Mouse (Mus musculus) stomach, postnatal 0 days (tissue): Measurements from ENCODE around the gene Slc25a45. TPM values are rescaled to one million over a fixed set of nuclear protein-coding genes. Genes with fewer than 3 reads are reported as not detected.

ENCODE experiments used
- ATAC-seq: fragments of 200-750 bp; cut with Nextera tagmentation; 2 replicates; pipeline ENCODE4 v1.8.0; 2017; ENCODE audit not compliant: low FRiP score, low TSS enrichment
- DNase-seq: peaks from one replicate; pipeline ENCODE4 v3.0.0-alpha.2; 2016; ENCODE audit warnings: low spot score
- H3K27ac ChIP-seq: fragments of 300-500 bp; sonication (generic); replicated peaks from 2 replicates; pipeline ENCODE4 v1.5.1; 2014; ENCODE audit warnings: mild to moderate bottlenecking, control low read depth
- H3K27me3 ChIP-seq: fragments of 300-500 bp; sonication (generic); 2 replicates; pipeline ENCODE4 v1.6.1; 2014; ENCODE audit warnings: low read length; ENCODE audit not compliant: control insufficient read depth, insufficient read depth
- H3K36me3 ChIP-seq: fragments of 300-500 bp; sonication (generic); 2 replicates; pipeline ENCODE4 v1.6.1; 2014; ENCODE audit warnings: low read length, mixed read lengths; ENCODE audit not compliant: control insufficient read depth, insufficient read depth
- H3K4me1 ChIP-seq: fragments of 300-500 bp; sonication (generic); replicated peaks from 2 replicates; pipeline ENCODE4 v1.6.1; 2014; ENCODE audit warnings: antibody characterized with exemption; ENCODE audit not compliant: control insufficient read depth, insufficient read depth
- H3K4me2 ChIP-seq: fragments of 300-500 bp; sonication (generic); replicated peaks from 2 replicates; pipeline ENCODE4 v1.6.1; 2014; ENCODE audit warnings: low read depth, mild to moderate bottlenecking, control low read depth, moderate library complexity
- H3K4me3 ChIP-seq: fragments of 300-500 bp; sonication (generic); 2 replicates; pipeline ENCODE4 v1.5.1; 2014; ENCODE audit warnings: low read depth, low read length, control low read depth
- H3K9ac ChIP-seq: fragments of 300-500 bp; sonication (generic); 2 replicates; pipeline ENCODE4 v1.6.1; 2014; ENCODE audit warnings: mild to moderate bottlenecking, low read length, control low read depth, mixed read lengths
- H3K9me3 ChIP-seq: fragments of 300-500 bp; sonication (generic); 2 replicates; pipeline ENCODE4 v1.6.1; 2016; ENCODE audit warnings: low read length; ENCODE audit not compliant: control insufficient read depth
- CTCF ChIP-seq: IDR thresholded peaks from 2 replicates; pipeline ENCODE4 v1.5.1; 2016; ENCODE audit warnings: antibody characterized with exemption, low read depth, mild to moderate bottlenecking, moderate library complexity
- EP300 ChIP-seq: optimal IDR thresholded peaks from 2 replicates; pipeline ENCODE3; 2016; ENCODE audit warnings: antibody characterized with exemption
- WGBS: fragments of 180-500 bp; shearing (Covaris S2); extraction: QIAGEN DNeasy Blood & Tissue Kit; methylation state at CpG from one replicate; pipeline ENCODE4 v1.1.7; 2014; 5-methylcytosine and 5-hydroxymethylcytosine counted together
- polyA plus RNA-seq: library from polyadenylated mRNA; unstranded; fragments of >200 nt; fragmentation: Nextera tagmentation; extraction: Ambion mirVana; gene quantifications from 2 replicates; pipeline ENCODE4 v1.2.1, GENCODE M21; 2015

Gene Slc25a45
- 2.9 and 3.2 TPM in 2 replicates for polyA plus RNA-seq

- no peak for TF ChIP-seq EP300
- peak; percentile 92 for TF ChIP-seq CTCF
- ATAC-seq (peak; percentile 83), DNase-seq (peak; percentile 79)
- peak within 1 kb of the TSS; percentile 38; the same call in 1 of the 2 replicates for H3K9ac ChIP-seq
- H3K4me2 ChIP-seq = peak within 1 kb of the TSS; percentile 28
- no peaks in the 10 kb centered on the region for H3K9me3 ChIP-seq
- no peaks in the 10 kb centered on the region; the same call in 1 of the 2 replicates for H3K4me1 ChIP-seq
- WGBS = 41% methylated on average over 15 of the region's 15 CpGs
- H3K27me3 ChIP-seq = no peaks in the 10 kb centered on the region
- H3K4me3 ChIP-seq = peak within 1 kb of the TSS; percentile 12; the same call in 1 of the 2 replicates
- H3K36me3 ChIP-seq = no peaks in the 10 kb centered on the region; the same call in 1 of the 2 replicates
- H3K27ac ChIP-seq = peak within 1 kb of the TSS; percentile 88
Observed at GRCm38 (mm10) chr19:5877618-5878361, at the start of gene Slc25a45. Slc25a45 (plus strand) TSS chr19:5877808.

GRCm38 (mm10) chr19:5828155-5828554 is 49.5 kb upstream of the Slc25a45 start:
- peak overlapping the region; percentile 19; the same call in 1 of the 2 replicates for H3K27ac ChIP-seq
- no peaks in the 10 kb centered on the region; the same call in 1 of the 2 replicates for H3K36me3 ChIP-seq
- H3K27me3 ChIP-seq = no peaks in the 10 kb centered on the region
- 78% methylated on average over 3 of the region's 3 CpGs for WGBS
- DNase-seq (no peak), ATAC-seq (no peak)
- no peak overlapping the region for H3K9ac ChIP-seq
- H3K9me3 ChIP-seq = no peaks in the 10 kb centered on the region
- H3K4me2 ChIP-seq = no peak overlapping the region
- peaks cover 4% of the 10 kb centered on the region; the same call in 1 of the 2 replicates for H3K4me1 ChIP-seq
- TF ChIP-seq CTCF (no peak), EP300 (no peak)
- no peak overlapping the region for H3K4me3 ChIP-seq

- Histone ChIP-seq H3K27ac (peak overlapping the region; percentile 25; the same call in 1 of the 2 replicates), H3K4me3 (no peak overlapping the region), H3K27me3 (no peaks in the 10 kb centered on the region), H3K9ac (no peak overlapping the region), H3K36me3 (no peaks in the 10 kb centered on the region; the same call in 1 of the 2 replicates), H3K4me1 (peaks cover 4% of the 10 kb centered on the region; the same call in 1 of the 2 replicates), H3K9me3 (no peaks in the 10 kb centered on the region), H3K4me2 (no peak overlapping the region)
- DNase-seq = no peak
- 81% methylated on average over 7 of the region's 7 CpGs for WGBS
- ATAC-seq = no peak
- TF ChIP-seq CTCF = no peak
- TF ChIP-seq EP300 = no peak
Observed at GRCm38 (mm10) chr19:5828905-5829304, 48.7 kb upstream of the Slc25a45 start.

GRCm38 (mm10) chr19:5829958-5830615 is 47.5 kb upstream of the Slc25a45 start:
- H3K27ac ChIP-seq = no peak overlapping the region
- H3K27me3 ChIP-seq = no peaks in the 10 kb centered on the region
- no peak overlapping the region for H3K4me2 ChIP-seq
- ATAC-seq (no peak), DNase-seq (peak; percentile 52)
- no peaks in the 10 kb centered on the region; the same call in 1 of the 2 replicates for H3K36me3 ChIP-seq
- 62% methylated on average over 19 of the region's 19 CpGs for WGBS
- TF ChIP-seq CTCF (no peak), EP300 (no peak)
- H3K9ac ChIP-seq = no peak overlapping the region
- no peaks in the 10 kb centered on the region for H3K9me3 ChIP-seq
- no peaks in the 10 kb centered on the region for H3K4me1 ChIP-seq
- H3K4me3 ChIP-seq = no peak overlapping the region

GRCm38 (mm10) chr19:5830776-5831175 is 46.8 kb upstream of the Slc25a45 start:
- Histone ChIP-seq H3K27me3 (no peaks in the 10 kb centered on the region), H3K27ac (no peak overlapping the region), H3K36me3 (no peaks in the 10 kb centered on the region; the same call in 1 of the 2 replicates), H3K4me3 (no peak overlapping the region), H3K9me3 (no peaks in the 10 kb centered on the region), H3K9ac (no peak overlapping the region), H3K4me2 (no peak overlapping the region), H3K4me1 (no peaks in the 10 kb centered on the region)
- DNase-seq (no peak), ATAC-seq (no peak)
- TF ChIP-seq CTCF (no peak), EP300 (no peak)
- 73% methylated on average over 7 of the region's 7 CpGs for WGBS
